Comparison of ENCODE assay signal across 27 mouse cellular contexts in genomic region chr10:58554693-58555387, GRCm38 (mm10).
"Had no signal": no experiment of that assay in that cellular context is flagged by ENCODE, and none has a peak within 500 bp of the region (broad histone marks: within the 10 kb centered on the region; RNA-seq: fewer than 3 reads in every experiment).

No protein-coding gene starts in this region.

- H3K9me3 ChIP-seq: heart, embryonic 10.5 days; heart, embryonic 12.5 days; hindbrain, embryonic 10.5 days; hindbrain, embryonic 12.5 days; intestine, embryonic 15.5 days; limb, embryonic 10.5 days; limb, embryonic 12.5 days; liver, embryonic 13.5 days had no signal

- H3K4me1 ChIP-seq: heart, embryonic 10.5 days; heart, embryonic 12.5 days; hindbrain, embryonic 10.5 days; hindbrain, embryonic 12.5 days; intestine, embryonic 15.5 days; limb, embryonic 10.5 days; limb, embryonic 12.5 days; liver, embryonic 13.5 days had no signal

- H3K36me3 ChIP-seq: heart, embryonic 10.5 days; heart, embryonic 12.5 days; hindbrain, embryonic 10.5 days; hindbrain, embryonic 12.5 days; intestine, embryonic 15.5 days; limb, embryonic 10.5 days; limb, embryonic 12.5 days; liver, embryonic 13.5 days had no signal

- H3K9ac ChIP-seq: heart, embryonic 12.5 days; hindbrain, embryonic 12.5 days; hindbrain, embryonic 14.5 days; intestine, embryonic 15.5 days; limb, embryonic 12.5 days; liver, embryonic 13.5 days had no signal

- H3K27ac ChIP-seq: gastrocnemius, adult 2 months; heart, embryonic 10.5 days; hindbrain, embryonic 10.5 days; hindbrain, embryonic 12.5 days; hindbrain, embryonic 14.5 days; intestine, embryonic 15.5 days; layer of hippocampus, adult 2 months; left cerebral cortex, adult 2 months; limb, embryonic 10.5 days; limb, embryonic 12.5 days; liver, embryonic 13.5 days had no signal

- DNase-seq: gastrocnemius, adult 2 months; gastrocnemius, postnatal 10 days; gastrocnemius, postnatal 25 days; heart, adult 18-20 months; heart, postnatal 10 days; heart, postnatal 4 days; kidney, adult 18-20 months; kidney, adult 8-10 months; kidney, postnatal 10 days; kidney, postnatal 25 days; kidney, postnatal 4 days; liver; liver, embryonic 13.5 days had no signal

- H3K4me2 ChIP-seq: heart, embryonic 12.5 days; hindbrain, embryonic 12.5 days; hindbrain, embryonic 14.5 days; intestine, embryonic 15.5 days; limb, embryonic 12.5 days; liver, embryonic 11.5 days; liver, embryonic 13.5 days had no signal

- H3K27me3 ChIP-seq: heart, embryonic 12.5 days; hindbrain, embryonic 12.5 days; intestine, embryonic 15.5 days; limb, embryonic 12.5 days; liver, embryonic 13.5 days had no signal

- H3K4me3 ChIP-seq: gastrocnemius, adult 2 months; heart, embryonic 10.5 days; heart, embryonic 12.5 days; hindbrain, embryonic 10.5 days; hindbrain, embryonic 12.5 days; intestine, embryonic 15.5 days; layer of hippocampus, adult 2 months; left cerebral cortex, adult 2 months; limb, embryonic 10.5 days; limb, embryonic 12.5 days; liver, embryonic 13.5 days had no signal

- ATAC-seq: hindbrain, embryonic 16.5 days; inflammation-experienced regulatory T-cells, adult 6 months; intestine, embryonic 15.5 days; intestine, postnatal 0 days had no signal
